Mouse (Mus musculus) urinary bladder, postnatal 14 days (tissue): Measurements from ENCODE around the gene Rabep1.
A peak's percentile ranks its signal among the peaks of the same experiment; 100 is the strongest.
"Not testable (repeated sequence)": the region's sequence is repeated elsewhere in the genome, so short reads cannot be mapped to it uniquely, and the experiment has no call there.

Experiments
- DNase-seq: peaks from one replicate; pipeline ENCODE4 v3.0.0; 2021; ENCODE audit warnings: low spot score

Gene Rabep1

GRCm38 (mm10) chr11:70891616-70892015 is 47.0 kb downstream of the Rabep1 start:
- no peak for DNase-seq

GRCm38 (mm10) chr11:70897680-70898079 is 53.1 kb downstream of the Rabep1 start:
- DNase-seq = no peak

- not testable (repeated sequence) for DNase-seq
Measured at GRCm38 (mm10) chr11:70898182-70898581, 53.6 kb downstream of the Rabep1 start.

- DNase-seq = no peak
Measured at GRCm38 (mm10) chr11:70906681-70907080, 62.1 kb downstream of the Rabep1 start.

GRCm38 (mm10) chr11:70911323-70911722 is 66.7 kb downstream of the Rabep1 start:
- DNase-seq = no peak

GRCm38 (mm10) chr11:70911920-70912319 is 67.3 kb downstream of the Rabep1 start:
- DNase-seq = no peak

GRCm38 (mm10) chr11:70917896-70918295 is 73.3 kb downstream of the Rabep1 start:
- no peak for DNase-seq

- DNase-seq = no peak
Measured at GRCm38 (mm10) chr11:70919524-70919923, 74.9 kb downstream of the Rabep1 start.

- DNase-seq = no peak
Measured at GRCm38 (mm10) chr11:70931461-70931860, 86.9 kb downstream of the Rabep1 start.

- no peak for DNase-seq
Measured at GRCm38 (mm10) chr11:70935316-70935715, 90.7 kb downstream of the Rabep1 start.

- DNase-seq = no peak
Measured at GRCm38 (mm10) chr11:70942596-70942995, 98.0 kb downstream of the Rabep1 start.

- DNase-seq = no peak
Measured at GRCm38 (mm10) chr11:70943651-70944050, 99.1 kb downstream of the Rabep1 start.

- no peak for DNase-seq
Measured at GRCm38 (mm10) chr11:70944935-70945817, 100.6 kb downstream of the Rabep1 start.

- no peak for DNase-seq
Measured at GRCm38 (mm10) chr11:70954711-70955110, 110.1 kb downstream of the Rabep1 start.

GRCm38 (mm10) chr11:70960786-70961554 is 116.4 kb downstream of the Rabep1 start:
- no peak for DNase-seq

- no peak for DNase-seq
Measured at GRCm38 (mm10) chr11:70964222-70964907, 119.8 kb downstream of the Rabep1 start.

- DNase-seq = peak; percentile 33
Measured at GRCm38 (mm10) chr11:70969271-70969794, 124.8 kb downstream of the Rabep1 start.

GRCm38 (mm10) chr11:70969821-70970559 is 125.4 kb downstream of the Rabep1 start, which contains the start of the genes Nup88 and Rpain:
Gene Nup88 (minus strand): TSS chr11:70969973.
Gene Rpain (plus strand): TSS chr11:70970213.
- peak; percentile 92 for DNase-seq

- DNase-seq = no peak
Measured at GRCm38 (mm10) chr11:70970560-70971540, 126.3 kb downstream of the Rabep1 start.

- DNase-seq = no peak
Measured at GRCm38 (mm10) chr11:70972586-70972985, 128.0 kb downstream of the Rabep1 start.
